Mouse (Mus musculus) lung, postnatal 10 days (tissue): ENCODE measurements around the gene Gm15140.
"Not testable (repeated sequence)": the region's sequence is repeated elsewhere in the genome, so short reads cannot be mapped to it uniquely, and the experiment has no call there.

Experiments
- DNase-seq: peaks from one replicate; pipeline ENCODE4 v3.0.0; 2021

Gm15140 gene

DNA sequence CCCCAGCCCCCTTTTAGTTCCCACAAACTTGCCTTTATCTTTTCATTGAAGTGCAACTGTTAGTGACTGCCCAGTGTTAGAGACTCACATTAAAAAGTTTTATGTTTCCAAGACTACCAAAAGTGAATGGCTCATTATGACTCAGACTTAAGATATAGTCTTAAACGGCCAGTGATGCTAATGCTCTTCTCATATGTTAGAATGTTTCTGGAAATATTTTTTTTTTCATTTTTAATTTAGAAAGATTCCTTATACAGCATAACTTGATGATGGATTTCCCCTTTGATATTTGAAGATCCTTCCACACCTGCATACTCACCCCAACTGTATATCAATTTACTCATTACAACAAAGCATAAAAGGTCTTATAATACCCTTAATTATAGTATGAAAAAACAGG, at the start of gene Gm15140:
Gene Gm15140, minus strand, starts transcription at position 101 of the 400 bp plus-strand sequence.
- DNase-seq: not testable (repeated sequence)
